Mouse (Mus musculus) myocyte (in vitro differentiated cells): ENCODE measurements around the gene Pex11a. TPM values are rescaled to one million over a fixed set of nuclear protein-coding genes. Genes with fewer than 3 reads are reported as not detected.

Experiments used
- H3K27me3 ChIP-seq: one replicate; pipeline ENCODE4 v1.6.1; 2011; ENCODE audit not compliant: control insufficient read depth, insufficient read depth, insufficient read length
- H3K36me3 ChIP-seq: one replicate; pipeline ENCODE4 v1.6.1; 2011; ENCODE audit not compliant: control insufficient read depth, insufficient read depth
- H3K4me2 ChIP-seq: one replicate; pipeline ENCODE4 v1.6.1; 2011; ENCODE audit warnings: low read depth, control low read depth
- H3K4me3 ChIP-seq: one replicate; pipeline ENCODE4 v1.5.1; 2011; ENCODE audit warnings: mild to moderate bottlenecking, control low read depth, moderate library complexity
- H3K79me2 ChIP-seq: one replicate; pipeline ENCODE4 v1.6.1; 2011; ENCODE audit not compliant: control insufficient read depth, insufficient read depth
- H3ac ChIP-seq: one replicate; pipeline ENCODE4 v1.6.1; 2011; ENCODE audit not compliant: control insufficient read depth, insufficient read length
- CEBPB ChIP-seq: IDR thresholded peaks from 2 replicates; pipeline ENCODE4 v1.6.1; 2011; ENCODE audit warnings: mild to moderate bottlenecking, moderate library complexity; ENCODE audit not compliant: poor library complexity, insufficient read depth, severe bottlenecking
- E2F4 ChIP-seq: IDR thresholded peaks from one replicate; pipeline ENCODE4 v1.6.1; 2011; ENCODE audit warnings: mild to moderate bottlenecking, control low read depth, moderate library complexity; ENCODE audit not compliant: insufficient read depth
- MAX ChIP-seq: IDR thresholded peaks from one replicate; pipeline ENCODE4 v1.6.1; 2011; ENCODE audit warnings: low read depth, mild to moderate bottlenecking, control low read depth
- MYOD1 ChIP-seq, 3 experiments: IDR thresholded peaks; one replicate each; pipeline ENCODE4 v1.6.1; 2011; ENCODE audit warnings: control low read depth in 2 of 3, low read depth in 2 of 3, mild to moderate bottlenecking in 2 of 3, moderate library complexity in 1 of 3; ENCODE audit not compliant: insufficient read length in 2 of 3, control insufficient read depth in 1 of 3
- MYOG ChIP-seq, 3 experiments: IDR thresholded peaks; one replicate each; pipeline ENCODE4 v1.6.1; 2011; ENCODE audit warnings: control low read depth in 2 of 3, low read depth in 2 of 3, mild to moderate bottlenecking in 2 of 3; ENCODE audit not compliant: insufficient read length in 2 of 3, control insufficient read depth in 1 of 3, insufficient read depth in 1 of 3
- POLR2A ChIP-seq: IDR thresholded peaks from one replicate; pipeline ENCODE4 v1.6.1; 2011; ENCODE audit warnings: low read depth, mild to moderate bottlenecking, control low read depth, moderate library complexity; ENCODE audit not compliant: insufficient read length
- POLR2AphosphoS2 ChIP-seq: IDR thresholded peaks from one replicate; pipeline ENCODE4 v1.6.1; 2011; ENCODE audit warnings: low read depth, control low read depth; ENCODE audit not compliant: insufficient read length
- REST ChIP-seq: IDR thresholded peaks from one replicate; pipeline ENCODE4 v1.6.1; 2011; ENCODE audit warnings: mild to moderate bottlenecking, control low read depth, moderate library complexity; ENCODE audit not compliant: insufficient read depth, insufficient read length
- SRF ChIP-seq: IDR thresholded peaks from one replicate; pipeline ENCODE4 v1.6.1; 2011; ENCODE audit warnings: low read depth; ENCODE audit not compliant: control insufficient read depth, insufficient read length
- TCF12 ChIP-seq: IDR thresholded peaks from one replicate; pipeline ENCODE4 v1.6.1; 2011; ENCODE audit warnings: mild to moderate bottlenecking, control low read depth; ENCODE audit not compliant: poor library complexity, insufficient read depth, severe bottlenecking
- TCF3 ChIP-seq: IDR thresholded peaks from one replicate; pipeline ENCODE4 v1.6.1; 2011; ENCODE audit warnings: low read depth, control low read depth; ENCODE audit not compliant: insufficient read length
- USF1 ChIP-seq: IDR thresholded peaks from one replicate; pipeline ENCODE4 v1.6.1; 2011; ENCODE audit warnings: low read depth, mild to moderate bottlenecking, control low read depth, moderate library complexity
- polyA plus RNA-seq: library from polyadenylated mRNA; unstranded; fragments of >200 nt; fragmentation: generic; extraction: Trizol; gene quantifications from one replicate; pipeline ENCODE4 v1.2.1, GENCODE M21; 2012; ENCODE audit warnings: missing spikeins

Pex11a gene
- polyA plus RNA-seq, 1 experiment: 5.9 TPM

- no peak overlapping the region for H3K4me3 ChIP-seq
- TF ChIP-seq USF1: no peak
- TF ChIP-seq TCF12: no peak
- TF ChIP-seq MYOD1 (IDR thresholded peaks at IDR 0.05; ENCODE audit: control insufficient read depth in 1 of 3, insufficient read length in 2 of 3, low read depth in 2 of 3): no peak
- no peak for TF ChIP-seq POLR2A
- no peak for TF ChIP-seq REST
- TF ChIP-seq CEBPB: no peak
- no peak for TF ChIP-seq MYOG (IDR thresholded peaks at IDR 0.05; ENCODE audit: control insufficient read depth in 1 of 3, insufficient read depth in 1 of 3, insufficient read length in 2 of 3, low read depth in 2 of 3)
- no peak for TF ChIP-seq POLR2AphosphoS2
- no peak overlapping the region for H3ac ChIP-seq
- no peak overlapping the region for H3K4me2 ChIP-seq
- no peaks in the 10 kb centered on the region for H3K36me3 ChIP-seq
- peaks cover 14% of the 10 kb centered on the region for H3K27me3 ChIP-seq
- no peaks in the 10 kb centered on the region for H3K79me2 ChIP-seq
Measured at GRCm38 (mm10) chr7:79762106-79762505, 19.2 kb upstream of the Pex11a start.

GRCm38 (mm10) chr7:79761124-79761876 lies 18.4 kb upstream of the Pex11a start:
- Histone ChIP-seq H3K27me3 (peaks cover 14% of the 10 kb centered on the region), H3ac (no peak overlapping the region), H3K4me3 (no peak overlapping the region), H3K36me3 (no peaks in the 10 kb centered on the region), H3K79me2 (no peaks in the 10 kb centered on the region), H3K4me2 (peak overlapping the region; percentile 12)
- TF ChIP-seq REST (no peak), CEBPB (no peak), USF1 (no peak), SRF (no peak), MYOD1 (IDR thresholded peaks at IDR 0.05; ENCODE audit: control insufficient read depth in 1 of 3, insufficient read length in 2 of 3, low read depth in 2 of 3) (no peak), MAX (no peak), POLR2A (no peak), POLR2AphosphoS2 (no peak), TCF12 (no peak), MYOG (IDR thresholded peaks at IDR 0.05; ENCODE audit: control insufficient read depth in 1 of 3, insufficient read depth in 1 of 3, insufficient read length in 2 of 3, low read depth in 2 of 3) (no peak)

GRCm38 (mm10) chr7:79759766-79760165 lies 16.8 kb upstream of the Pex11a start:
- no peaks in the 10 kb centered on the region for H3K36me3 ChIP-seq
- H3ac ChIP-seq: no peak overlapping the region
- no peak overlapping the region for H3K4me3 ChIP-seq
- H3K27me3 ChIP-seq: peaks cover 19% of the 10 kb centered on the region
- TF ChIP-seq MYOG (IDR thresholded peaks at IDR 0.05; ENCODE audit: control insufficient read depth in 1 of 3, insufficient read depth in 1 of 3, insufficient read length in 2 of 3, low read depth in 2 of 3): no peak
- TF ChIP-seq POLR2AphosphoS2: no peak
- no peak for TF ChIP-seq TCF3
- TF ChIP-seq TCF12: no peak
- no peak for TF ChIP-seq CEBPB
- TF ChIP-seq SRF: no peak
- TF ChIP-seq USF1: no peak
- no peak for TF ChIP-seq MAX
- TF ChIP-seq MYOD1 (IDR thresholded peaks at IDR 0.05; ENCODE audit: control insufficient read depth in 1 of 3, insufficient read length in 2 of 3, low read depth in 2 of 3): no peak
- TF ChIP-seq E2F4: no peak
- no peak for TF ChIP-seq POLR2A
- no peak for TF ChIP-seq REST
- no peaks in the 10 kb centered on the region for H3K79me2 ChIP-seq
- no peak overlapping the region for H3K4me2 ChIP-seq

DNA sequence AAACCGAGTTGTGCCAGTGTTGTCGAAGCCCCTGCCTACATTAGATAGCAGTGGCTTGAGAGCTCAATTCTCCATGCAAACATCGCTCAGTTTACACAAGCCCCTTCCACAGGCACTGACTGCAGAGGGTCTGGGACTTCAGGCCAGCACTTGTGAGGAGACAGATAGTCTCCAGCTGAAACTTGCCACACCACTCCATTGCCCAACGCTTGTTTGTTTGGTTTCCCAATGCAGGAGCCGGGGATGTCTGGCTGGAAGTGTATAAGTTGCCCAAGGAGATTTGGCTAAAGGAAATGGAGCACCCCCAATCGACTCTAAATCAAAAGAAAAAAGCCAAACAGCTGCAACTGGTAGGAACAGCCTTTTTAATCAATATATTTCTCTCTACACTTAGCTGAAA lies 15.2 kb upstream of the Pex11a start:
- Histone ChIP-seq H3K4me3 (no peak overlapping the region), H3K36me3 (no peaks in the 10 kb centered on the region), H3ac (no peak overlapping the region), H3K27me3 (peaks cover 21% of the 10 kb centered on the region), H3K79me2 (no peaks in the 10 kb centered on the region), H3K4me2 (no peak overlapping the region)
- TF ChIP-seq POLR2A (no peak), E2F4 (no peak), REST (no peak), USF1 (no peak), TCF12 (no peak), MAX (no peak), CEBPB (no peak), MYOD1 (IDR thresholded peaks at IDR 0.05; ENCODE audit: control insufficient read depth in 1 of 3, insufficient read length in 2 of 3, low read depth in 2 of 3) (no peak), TCF3 (no peak), POLR2AphosphoS2 (no peak), SRF (no peak), MYOG (IDR thresholded peaks at IDR 0.05; ENCODE audit: control insufficient read depth in 1 of 3, insufficient read depth in 1 of 3, insufficient read length in 2 of 3, low read depth in 2 of 3) (no peak)

- peaks cover 21% of the 10 kb centered on the region for H3K27me3 ChIP-seq
- no peak for TF ChIP-seq MYOD1 (IDR thresholded peaks at IDR 0.05; ENCODE audit: control insufficient read depth in 1 of 3, insufficient read length in 2 of 3, low read depth in 2 of 3)
- TF ChIP-seq TCF12: no peak
- TF ChIP-seq POLR2A: no peak
- no peak for TF ChIP-seq REST
- TF ChIP-seq CEBPB: no peak
- no peak for TF ChIP-seq MAX
- TF ChIP-seq SRF: no peak
- TF ChIP-seq E2F4: no peak
- no peak for TF ChIP-seq USF1
- no peak for TF ChIP-seq TCF3
- no peak for TF ChIP-seq MYOG (IDR thresholded peaks at IDR 0.05; ENCODE audit: control insufficient read depth in 1 of 3, insufficient read depth in 1 of 3, insufficient read length in 2 of 3, low read depth in 2 of 3)
- no peak for TF ChIP-seq POLR2AphosphoS2
- H3ac ChIP-seq: no peak overlapping the region
- no peaks in the 10 kb centered on the region for H3K36me3 ChIP-seq
- H3K4me2 ChIP-seq: no peak overlapping the region
- no peak overlapping the region for H3K4me3 ChIP-seq
- H3K79me2 ChIP-seq: no peaks in the 10 kb centered on the region
Measured at GRCm38 (mm10) chr7:79756334-79756733, 13.4 kb upstream of the Pex11a start.
